Mouse (Mus musculus) stomach, embryonic 16.5 days (tissue): ENCODE results near the gene Hoxd11. TPM values are rescaled to one million over a fixed set of nuclear protein-coding genes. Genes with fewer than 3 reads are reported as not detected.
A peak's percentile ranks its signal among the peaks of the same experiment; 100 is the strongest.

ENCODE experiments used
- ATAC-seq: fragments of 200-750 bp; cut with Nextera tagmentation; 2 replicates; pipeline ENCODE4 v1.8.0; 2017; ENCODE audit warnings: moderate number of reproducible peaks, moderate TSS enrichment; ENCODE audit not compliant: insufficient read depth, low FRiP score
- H3K27ac ChIP-seq: fragments of 300-500 bp; sonication (generic); 2 replicates; pipeline ENCODE4 v1.5.1; 2014; ENCODE audit warnings: low read length
- H3K27me3 ChIP-seq: fragments of 300-500 bp; sonication (generic); 2 replicates; pipeline ENCODE4 v1.6.1; 2014; ENCODE audit warnings: low read length, control low read depth, mixed read lengths; ENCODE audit not compliant: control insufficient read depth, insufficient read depth
- H3K36me3 ChIP-seq: fragments of 300-500 bp; sonication (generic); 2 replicates; pipeline ENCODE4 v1.6.1; 2014; ENCODE audit warnings: low read length; ENCODE audit not compliant: control insufficient read depth, insufficient read depth
- H3K4me1 ChIP-seq: fragments of 300-500 bp; sonication (generic); 2 replicates; pipeline ENCODE4 v1.6.1; 2014; ENCODE audit warnings: low read length, control low read depth, mixed read lengths; ENCODE audit not compliant: control insufficient read depth, insufficient read depth
- H3K4me2 ChIP-seq: fragments of 300-500 bp; sonication (generic); 2 replicates; pipeline ENCODE4 v1.6.1; 2014; ENCODE audit warnings: low read depth, low read length, mixed read lengths
- H3K4me3 ChIP-seq: fragments of 300-500 bp; sonication (generic); replicated peaks from 2 replicates; pipeline ENCODE4 v1.5.1; 2014; ENCODE audit warnings: mild to moderate bottlenecking, low read length
- H3K9ac ChIP-seq: fragments of 300-500 bp; sonication (generic); 2 replicates; pipeline ENCODE4 v1.6.1; 2014; ENCODE audit warnings: low read length
- H3K9me3 ChIP-seq: fragments of 300-500 bp; sonication (generic); replicated peaks from 2 replicates; pipeline ENCODE4 v1.6.1; 2016; ENCODE audit warnings: low read length, control low read depth; ENCODE audit not compliant: control insufficient read depth
- WGBS: fragments of 180-500 bp; shearing (Covaris S2); extraction: QIAGEN DNeasy Blood & Tissue Kit; methylation state at CpG from one replicate; pipeline ENCODE4 v1.1.7; 2014; 5-methylcytosine and 5-hydroxymethylcytosine counted together
- polyA plus RNA-seq: library from polyadenylated mRNA; unstranded; fragments of >200 nt; fragmentation: Nextera tagmentation; extraction: Ambion mirVana; gene quantifications from 2 replicates; pipeline ENCODE4 v1.2.1, GENCODE M21; 2015

Gene Hoxd11
- polyA plus RNA-seq, 1 experiment from 2014 or later: not detected

DNA sequence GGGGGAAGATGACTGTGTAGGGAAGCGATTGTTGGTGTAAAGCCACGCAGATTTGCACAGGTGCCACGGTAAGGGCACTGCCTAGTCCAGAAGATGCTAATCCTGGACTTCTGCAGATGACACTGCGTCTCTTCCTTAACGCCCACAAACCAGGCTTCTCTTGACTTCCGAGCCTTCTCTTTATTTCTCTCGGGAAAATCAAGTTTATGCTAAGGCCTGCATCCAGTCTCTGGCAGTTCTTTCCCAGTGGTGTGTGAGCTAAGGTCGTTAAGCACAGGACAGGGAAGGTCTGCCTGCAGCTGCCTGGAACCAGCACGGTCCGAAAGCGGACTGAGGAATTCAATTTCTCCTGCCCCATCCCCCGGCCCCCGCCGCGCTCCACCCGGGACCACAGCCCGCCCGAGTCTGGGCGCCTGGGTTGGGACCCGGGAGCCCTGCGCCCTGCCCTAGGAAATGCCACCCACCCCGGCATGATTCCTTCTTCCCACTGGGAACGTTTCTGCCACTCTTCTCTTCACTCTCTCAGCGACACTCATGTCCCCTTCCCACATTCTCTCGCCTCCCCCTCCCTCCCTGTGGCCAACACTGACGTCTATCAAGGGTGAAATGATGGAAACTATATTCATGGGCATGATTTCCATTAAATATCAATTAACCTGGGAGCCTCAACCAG lies 24.5 kb downstream of the Hoxd11 start:
- H3K27ac ChIP-seq: no peak overlapping the region
- no peaks in the 10 kb centered on the region for H3K36me3 ChIP-seq
- no peaks in the 10 kb centered on the region for H3K9me3 ChIP-seq
- no peak overlapping the region for H3K4me2 ChIP-seq
- 7% methylated on average over 26 of the region's 26 CpGs for WGBS
- H3K4me1 ChIP-seq: 0 out of 2 replicates have a peak, but pooled peaks cover 3% of the 10 kb centered on the region
- ATAC-seq: no peak
- no peak overlapping the region for H3K9ac ChIP-seq
- H3K4me3 ChIP-seq: no peak overlapping the region
- H3K27me3 ChIP-seq: peaks cover 90% of the 10 kb centered on the region

DNA sequence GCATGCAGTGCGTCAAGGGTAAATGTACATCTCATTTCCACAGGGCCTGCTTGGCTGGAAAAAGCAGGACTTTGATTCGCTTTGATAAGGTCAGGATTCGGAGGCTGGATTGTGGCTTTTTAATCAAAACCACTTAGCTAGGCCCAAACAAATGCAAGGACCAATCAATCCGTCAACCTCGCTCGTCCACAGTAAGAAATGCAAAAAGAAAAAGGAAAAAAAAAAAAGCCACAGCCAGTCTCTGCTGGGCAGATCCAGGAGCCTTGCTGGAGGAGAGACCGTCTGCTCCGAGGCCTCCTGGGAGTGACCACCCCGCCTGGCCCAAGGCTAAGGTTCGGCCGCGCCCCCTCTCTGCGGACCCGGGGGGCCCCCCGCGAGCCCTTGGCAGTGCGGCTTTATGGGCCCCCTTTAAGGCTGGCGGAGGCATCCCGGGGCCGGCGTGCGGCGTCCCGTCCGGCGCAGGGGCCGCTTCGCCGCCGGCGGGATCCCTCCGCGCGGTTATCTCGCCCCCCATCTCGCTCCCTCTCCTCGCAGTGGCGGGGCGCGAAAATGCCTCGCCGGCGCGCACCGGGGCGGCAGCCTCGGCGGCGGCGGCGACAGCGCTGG lies 25.1 kb downstream of the Hoxd11 start, which contains the start of gene Hoxd8:
Gene Hoxd8, plus strand, starts transcription at position 223 of the 606 bp plus-strand sequence.
- Histone ChIP-seq H3K9ac (peak within 1 kb of the TSS; percentile 69), H3K4me3 (peak within 1 kb of the TSS; percentile 50), H3K4me2 (peak within 1 kb of the TSS; percentile 74), H3K27me3 (peaks cover 89% of the 10 kb centered on the region), H3K9me3 (no peaks in the 10 kb centered on the region), H3K4me1 (0 out of 2 replicates have a peak, but pooled peaks cover 3% of the 10 kb centered on the region), H3K36me3 (no peaks in the 10 kb centered on the region), H3K27ac (no peak within 1 kb of the TSS)
- 1% methylated on average over 41 of the region's 52 CpGs for WGBS
- ATAC-seq: no peak

DNA sequence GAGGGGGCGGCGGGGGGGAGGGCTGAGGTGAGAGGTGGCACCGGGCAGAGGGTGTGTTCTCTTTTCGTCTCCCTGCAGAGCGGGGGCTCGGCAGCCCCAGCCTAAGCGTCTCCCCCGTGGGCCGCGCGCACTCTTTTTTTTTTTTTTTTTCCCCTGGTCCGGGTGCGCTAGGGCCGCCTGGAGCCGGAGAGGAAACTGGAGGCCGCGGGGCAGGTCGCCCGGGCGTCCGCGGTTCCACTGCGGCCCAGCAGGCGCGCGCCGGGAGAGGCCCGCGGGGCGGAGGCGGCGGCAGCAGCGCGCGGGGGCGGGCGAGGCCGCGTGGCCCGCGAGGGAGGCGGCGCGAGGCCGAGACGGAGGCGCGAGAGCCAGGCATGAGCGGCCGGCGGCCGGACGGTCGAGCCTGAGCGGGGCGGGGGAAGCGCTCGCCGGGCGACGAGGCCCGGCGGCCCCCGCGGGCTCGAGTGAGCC lies 25.7 kb downstream of the Hoxd11 start:
- Histone ChIP-seq H3K27me3 (peaks cover 89% of the 10 kb centered on the region), H3K36me3 (no peaks in the 10 kb centered on the region), H3K9ac (peak overlapping the region; percentile 69), H3K4me3 (peak overlapping the region; percentile 50), H3K4me2 (peak overlapping the region; percentile 74), H3K4me1 (0 out of 2 replicates have a peak, but pooled peaks cover 3% of the 10 kb centered on the region), H3K9me3 (no peaks in the 10 kb centered on the region), H3K27ac (no peak overlapping the region)
- peak; percentile 8; the same call in 1 of the 2 replicates for ATAC-seq
- 0% methylated on average over 41 of the region's 66 CpGs for WGBS

DNA sequence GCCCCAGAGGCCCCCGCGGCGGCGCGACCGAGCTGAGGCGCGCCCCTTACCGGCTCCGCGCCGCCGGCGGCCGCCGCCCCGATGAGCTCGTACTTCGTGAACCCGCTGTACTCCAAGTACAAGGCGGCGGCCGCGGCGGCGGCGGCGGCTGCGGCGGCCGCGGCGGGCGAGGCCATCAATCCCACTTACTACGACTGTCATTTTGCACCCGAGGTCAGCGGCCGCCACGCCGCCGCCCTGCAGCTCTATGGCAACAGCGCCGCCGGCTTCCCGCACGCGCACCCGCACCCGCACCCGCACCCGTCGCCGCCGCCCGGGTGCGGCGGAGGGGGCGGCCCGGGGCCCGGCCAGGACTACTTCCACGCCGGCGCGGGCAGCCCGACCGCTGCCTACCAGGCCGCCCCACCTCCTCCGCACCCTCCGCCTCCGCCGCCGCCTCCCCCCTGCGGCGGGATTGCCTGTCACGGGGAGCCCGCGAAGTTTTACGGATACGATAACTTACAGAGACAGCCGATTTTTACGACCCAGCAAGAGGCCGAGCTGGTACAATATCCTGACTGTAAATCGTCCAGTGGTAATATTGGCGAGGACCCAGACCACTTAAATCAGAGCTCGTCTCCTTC lies 26.2 kb downstream of the Hoxd11 start:
- Histone ChIP-seq H3K9ac (peak overlapping the region; percentile 69), H3K4me1 (0 out of 2 replicates have a peak, but pooled peaks cover 3% of the 10 kb centered on the region), H3K4me3 (peak overlapping the region; percentile 50), H3K4me2 (peak overlapping the region; percentile 74), H3K27me3 (peaks cover 89% of the 10 kb centered on the region), H3K27ac (no peak overlapping the region), H3K9me3 (no peaks in the 10 kb centered on the region), H3K36me3 (no peaks in the 10 kb centered on the region)
- peak; percentile 54; the same call in 1 of the 2 replicates for ATAC-seq
- WGBS: under 1% methylated on average over 79 of the region's 85 CpGs

DNA sequence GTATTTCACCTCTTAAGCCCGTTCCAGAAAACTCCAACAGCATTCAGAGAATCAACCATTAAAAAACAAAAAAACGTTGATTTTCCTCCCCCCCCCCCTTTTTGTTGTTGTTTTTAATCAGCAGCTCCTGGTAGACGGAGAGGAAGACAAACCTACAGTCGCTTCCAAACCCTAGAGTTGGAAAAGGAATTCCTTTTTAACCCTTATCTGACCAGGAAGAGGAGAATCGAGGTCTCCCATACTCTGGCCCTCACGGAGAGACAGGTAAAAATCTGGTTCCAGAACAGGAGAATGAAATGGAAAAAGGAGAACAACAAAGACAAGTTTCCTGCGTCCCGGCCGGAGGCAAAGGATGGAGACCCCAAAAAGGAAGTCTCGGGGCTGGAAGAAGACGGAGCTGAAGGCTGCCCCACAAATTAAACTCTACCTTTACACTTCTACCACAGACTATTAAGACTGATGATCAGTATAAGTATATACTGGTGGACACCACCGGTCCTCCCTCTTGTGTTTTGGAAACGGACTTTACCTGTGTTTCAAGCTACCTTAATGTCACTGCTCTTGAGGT lies 27.1 kb downstream of the Hoxd11 start:
- Histone ChIP-seq H3K4me3 (peak overlapping the region; percentile 50), H3K27ac (no peak overlapping the region), H3K27me3 (peaks cover 87% of the 10 kb centered on the region), H3K9ac (no peak overlapping the region), H3K4me2 (0 out of 2 replicates have a peak overlapping the region, but pooled peaks have one; percentile 1), H3K4me1 (0 out of 2 replicates have a peak, but pooled peaks cover 3% of the 10 kb centered on the region), H3K9me3 (no peaks in the 10 kb centered on the region), H3K36me3 (no peaks in the 10 kb centered on the region)
- WGBS: 6% methylated on average over 13 of the region's 13 CpGs
- ATAC-seq: no peak

DNA sequence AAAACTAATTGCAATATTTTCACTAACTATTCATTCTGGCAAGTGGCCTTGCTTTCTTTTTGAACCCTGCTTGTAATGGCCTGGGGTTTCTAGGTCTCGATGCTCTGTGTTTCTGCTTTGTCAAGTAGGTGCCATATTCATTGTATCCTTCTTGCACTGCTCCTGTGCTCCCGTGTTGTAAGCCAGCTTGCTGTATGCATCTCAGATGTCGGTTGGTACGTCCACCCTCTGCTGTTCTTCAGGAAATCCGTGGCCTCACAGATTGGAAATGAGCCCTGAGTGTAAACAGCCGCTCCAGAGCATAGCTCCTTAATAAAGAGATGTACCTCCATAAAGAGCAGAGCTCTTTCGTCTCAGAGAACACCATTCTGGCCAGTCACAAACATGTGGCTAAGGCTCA lies 28.2 kb downstream of the Hoxd11 start:
- H3K27ac ChIP-seq: no peak overlapping the region

DNA sequence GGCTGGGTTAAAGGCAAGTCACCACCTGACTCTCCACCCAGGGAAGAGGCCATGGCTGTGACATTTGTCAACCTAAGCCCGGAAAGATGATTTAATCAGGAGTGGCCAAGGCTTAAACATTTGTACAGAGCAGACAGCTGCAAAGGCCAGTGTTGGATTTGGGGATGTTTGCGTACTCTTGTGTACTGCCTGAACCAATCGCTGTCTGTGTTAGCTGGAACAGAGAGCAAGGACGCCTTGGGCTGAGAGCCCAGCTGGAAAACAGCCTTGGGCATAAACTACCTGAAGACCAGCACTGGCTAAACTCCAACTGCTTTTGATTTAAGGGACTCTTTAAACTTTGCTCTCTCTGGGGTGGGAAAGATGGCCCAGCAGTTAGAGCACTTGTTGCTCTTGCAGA lies 29.3 kb downstream of the Hoxd11 start:
- WGBS: 23% methylated on average over 4 of the region's 4 CpGs
- Histone ChIP-seq H3K9me3 (no peaks in the 10 kb centered on the region), H3K4me1 (0 out of 2 replicates have a peak, but pooled peaks cover 5% of the 10 kb centered on the region), H3K4me3 (no peak overlapping the region), H3K36me3 (no peaks in the 10 kb centered on the region), H3K4me2 (no peak overlapping the region), H3K27me3 (peaks cover 91% of the 10 kb centered on the region), H3K27ac (no peak overlapping the region), H3K9ac (no peak overlapping the region)
- no peak for ATAC-seq

More for the DNA sequence above, 28.2 kb downstream of the Hoxd11 start:
- Histone ChIP-seq H3K9ac (no peak overlapping the region), H3K27me3 (peaks cover 92% of the 10 kb centered on the region), H3K4me1 (0 out of 2 replicates have a peak, but pooled peaks cover 5% of the 10 kb centered on the region), H3K4me2 (no peak overlapping the region), H3K9me3 (no peaks in the 10 kb centered on the region), H3K36me3 (no peaks in the 10 kb centered on the region), H3K4me3 (no peak overlapping the region)
- no peak for ATAC-seq
- 23% methylated on average over 7 of the region's 7 CpGs for WGBS

DNA sequence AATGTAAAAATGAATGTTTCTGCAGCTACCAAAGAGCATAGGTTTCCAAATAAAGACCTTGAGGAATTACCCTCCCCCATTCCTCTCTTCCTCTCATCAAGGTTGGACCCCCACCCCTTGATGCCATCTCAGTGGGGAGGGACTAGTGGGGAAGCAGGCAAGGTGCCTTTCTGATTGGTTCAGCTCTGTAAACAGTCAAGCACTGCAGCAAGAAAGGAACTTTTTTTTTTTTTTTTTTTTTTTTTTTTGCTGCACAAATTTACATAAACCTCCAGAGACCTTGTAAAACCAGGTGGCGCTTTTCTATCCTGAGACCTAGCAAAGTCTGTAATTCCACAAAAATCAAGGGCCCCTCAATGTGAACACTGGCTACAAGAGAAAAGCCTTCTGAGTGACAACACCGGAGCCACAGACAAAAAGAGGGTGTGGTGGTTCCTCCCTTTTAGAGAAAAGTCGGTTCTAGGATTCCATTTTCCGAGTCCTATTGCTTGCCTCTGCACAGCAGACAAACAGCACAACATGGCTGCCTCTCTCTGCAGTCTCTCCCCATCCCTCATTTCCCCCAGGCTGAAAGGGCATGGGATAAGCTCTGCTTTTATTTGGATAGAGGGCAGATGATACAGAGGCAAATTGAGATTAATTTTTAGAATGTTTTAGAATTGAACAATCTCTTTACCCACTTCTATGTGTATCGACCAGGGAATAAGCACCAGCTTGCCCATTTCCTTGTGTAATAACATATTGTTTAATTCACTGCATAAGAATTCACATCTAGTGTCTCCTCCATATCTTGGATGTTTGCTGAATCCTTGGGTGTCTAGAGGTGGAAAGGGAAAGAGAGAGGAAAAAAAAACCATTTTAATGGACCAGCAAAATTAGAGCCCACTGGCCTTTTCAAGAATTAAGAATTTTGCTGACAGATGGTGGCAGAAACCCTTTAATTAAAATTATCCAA lies 30.4 kb downstream of the Hoxd11 start:
- H3K4me2 ChIP-seq: no peak overlapping the region
- H3K4me1 ChIP-seq: 0 out of 2 replicates have a peak, but pooled peaks cover 5% of the 10 kb centered on the region
- no peaks in the 10 kb centered on the region for H3K36me3 ChIP-seq
- H3K9me3 ChIP-seq: no peaks in the 10 kb centered on the region
- no peak overlapping the region for H3K27ac ChIP-seq
- 14% methylated on average over 5 of the region's 5 CpGs for WGBS
- no peak overlapping the region for H3K9ac ChIP-seq
- H3K4me3 ChIP-seq: no peak overlapping the region
- no peak for ATAC-seq
- peaks cover 88% of the 10 kb centered on the region for H3K27me3 ChIP-seq
